In genomic region chr5:66150106-66150705, GRCm38 (mm10) we compare ENCODE assay signal across 8 mouse cellular contexts. TPM values are rescaled to one million over a fixed set of nuclear protein-coding genes. Genes with fewer than 3 reads are reported as not detected.
DNase-seq lines count a peak whose midpoint lies in the region; ATAC-seq and TF ChIP-seq lines count a peak whose summit lies in the region.

No protein-coding gene starts in this region.

- no peak for DNase-seq in gastrocnemius, adult 2 months
- DNase-seq in gastrocnemius, postnatal 10 days = no peak
- DNase-seq in testis, postnatal 10 days (ENCODE audit: low spot score) = no peak
- no peak for DNase-seq in cerebellum, adult 11-12 months
- no peak for DNase-seq in T-cell, adult 2 months (ENCODE audit: low spot score)

- intact Hi-C loops in gastrocnemius, adult 2 months (cut with DNase I) = no loop called here

- TF ChIP-seq CTCF in gastrocnemius, adult 2 months (IDR thresholded peaks at IDR 0.05) = no peak
- no peak for TF ChIP-seq CTCF in testis, adult 2 months (IDR thresholded peaks at IDR 0.05; ENCODE audit: control insufficient read depth, insufficient read depth, insufficient replicate concordance, low read depth, low read length)

- H3K27ac ChIP-seq in gastrocnemius, adult 2 months = peak overlapping the region; percentile 63
- peak overlapping the region; percentile 15; the same call in 1 of the 2 replicates for H3K27ac ChIP-seq in testis, adult 2 months (ENCODE audit: control insufficient read depth, insufficient read depth, low read depth, low read length)
- H3K27ac ChIP-seq in limb, embryonic 15.5 days = peak overlapping the region; percentile 87

- H3K9me3 ChIP-seq in limb, embryonic 15.5 days = no peaks in the 10 kb centered on the region

- H3K4me3 ChIP-seq in gastrocnemius, adult 2 months = peak overlapping the region; percentile 78
- H3K4me3 ChIP-seq in testis, adult 2 months (ENCODE audit: control insufficient read depth, low read depth, low read length) = peak overlapping the region; percentile 66
- H3K4me3 ChIP-seq in limb, embryonic 15.5 days = peak overlapping the region; percentile 52

- H3K4me2 ChIP-seq in limb, embryonic 15.5 days = peak overlapping the region; percentile 88

- H3K9ac ChIP-seq in limb, embryonic 15.5 days = peak overlapping the region; percentile 55; the same call in 1 of the 2 replicates

- peaks cover 5% of the 10 kb centered on the region; the same call in 1 of the 2 replicates for H3K4me1 ChIP-seq in testis, adult 2 months (ENCODE audit: control insufficient read depth, insufficient read depth, low read length)
- peaks cover 12% of the 10 kb centered on the region for H3K4me1 ChIP-seq in limb, embryonic 15.5 days

- no peaks in the 10 kb centered on the region for H3K36me3 ChIP-seq in testis, adult 2 months (ENCODE audit: control insufficient read depth, insufficient read depth, low read length)
- no peaks in the 10 kb centered on the region for H3K36me3 ChIP-seq in limb, embryonic 15.5 days

- no peak for TF ChIP-seq POLR2A in testis, adult 2 months (IDR thresholded peaks at IDR 0.05; ENCODE audit: control insufficient read depth, low read depth, low read length)

- peaks cover 2% of the 10 kb centered on the region for H3K27me3 ChIP-seq in testis, adult 2 months (ENCODE audit: control insufficient read depth, insufficient read depth, low read length)
- H3K27me3 ChIP-seq in limb, embryonic 15.5 days = peaks cover 22% of the 10 kb centered on the region

- no peak for ATAC-seq in limb, embryonic 15.5 days (ENCODE audit: insufficient number of reproducible peaks, low FRiP score, low TSS enrichment, low read depth)
- no peak for ATAC-seq in megakaryocyte-erythroid progenitor cell, adult 5-6 weeks (replicated peaks; ENCODE audit: low FRiP score, low TSS enrichment, poor library complexity, severe bottlenecking)

- WGBS in limb, embryonic 15.5 days = 2% methylated on average over 18 of the region's 18 CpGs

RNA-seq across cellular contexts. Expression of gene Rbm47, which starts 22.7 kb away (rescaled TPM):
- total RNA-seq in gastrocnemius, adult 2 months (2021) = under 1 TPM; 0.64 to 0.66 TPM
- 1 to 10 TPM; 1.7 to 2.2 TPM for total RNA-seq in gastrocnemius, postnatal 10 days (2021)
- 24.9 and 31.5 TPM in 2 replicates for polyA plus RNA-seq in testis, adult 2 months (2012; rRNA removed)
- polyA plus RNA-seq in limb, embryonic 15.5 days (2015; fragmentation: Nextera tagmentation; extraction: Ambion mirVana) = 7.6 and 8.9 TPM in 2 replicates
- 0.17 and 0.42 TPM in 2 replicates for total RNA-seq in megakaryocyte-erythroid progenitor cell, adult 5-6 weeks (2014; fragmentation: Nextera tagmentation)
- total RNA-seq in megakaryocyte-erythroid progenitor cell, adult 5-6 weeks (2017) = 0.61 TPM in 1 of 2 replicates, not detected in the other

Comparison
In these comparisons a context has a peak if more than half of its experiments do, and no peak if none do; other contexts are left out.
1. H3K27ac ChIP-seq: peak in every context shown above with its lines; median percentile 87 in limb, embryonic 15.5 days; 63 in gastrocnemius, adult 2 months; 15 in testis, adult 2 months.